Mouse (Mus musculus) CH12.LX (cell line): Measurements from ENCODE around the gene Rasgrf2.

ENCODE experiments used
- CTCF ChIP-seq, 2 experiments: IDR thresholded peaks in 1 of 2; conservative IDR thresholded peaks in 1 of 2; 2 replicates each; pipeline ENCODE4 v1.5.1; 2011 to 2012; ENCODE audit warnings: low read depth in 2 of 2, low read length in 2 of 2, improper control_type of control experiment in 1 of 2, inconsistent platforms in 1 of 2, mild to moderate bottlenecking in 1 of 2, moderate library complexity in 1 of 2
- POLR2A ChIP-seq: IDR thresholded peaks from 2 replicates; pipeline ENCODE4 v1.6.1; 2011; ENCODE audit warnings: low read depth, mild to moderate bottlenecking, improper control_type of control experiment, low read length
- SIN3A ChIP-seq: IDR thresholded peaks from 2 replicates; pipeline ENCODE4 v1.6.1; 2012; ENCODE audit warnings: low read length, improper control_type of control experiment, inconsistent platforms
- ZNF384 ChIP-seq: IDR thresholded peaks from 2 replicates; pipeline ENCODE4 v1.6.1; 2012; ENCODE audit warnings: low read depth, low read length, improper control_type of control experiment, inconsistent platforms

- TF ChIP-seq CTCF (conservative IDR thresholded peaks at IDR 0.05 in 1 of 2, IDR thresholded peaks at IDR 0.05 in 1 of 2; ENCODE audit: low read depth in 2 of 2, low read length in 2 of 2): no peak
- TF ChIP-seq POLR2A: no peak
- no peak for TF ChIP-seq SIN3A
- no peak for TF ChIP-seq ZNF384
These were observed 143.1 kb downstream of the Rasgrf2 start for GRCm38 (mm10) chr13:91988378-91988777.
